Mouse (Mus musculus) cerebellum, postnatal 4 days (tissue): Measurements from ENCODE around the gene Prl5a1.

Experiments used
- DNase-seq, 2 experiments: peaks; one replicate each; pipeline ENCODE4 v3.0.0; 2022; ENCODE audit warnings: low spot score in 2 of 2, mixed read lengths in 1 of 2

The Prl5a1 gene

DNA sequence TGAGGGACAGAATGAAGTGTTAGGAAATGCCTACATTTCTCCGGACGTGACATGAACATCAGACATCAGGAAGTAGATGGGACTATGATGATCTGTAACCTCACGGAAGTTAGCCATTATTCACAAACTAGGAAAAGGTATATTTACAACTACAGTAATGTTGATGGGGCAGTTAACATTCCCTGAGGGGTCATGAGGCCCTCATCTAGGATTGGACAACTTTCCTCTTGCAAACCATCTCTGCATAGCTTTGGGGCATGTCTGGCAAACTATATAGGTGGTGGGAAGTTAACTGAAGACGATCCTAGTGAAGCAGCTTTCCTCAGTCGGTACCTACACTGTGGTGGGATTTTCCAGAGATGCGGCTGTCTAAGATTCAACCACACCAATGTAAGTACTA, at the start of gene Prl5a1:
Gene Prl5a1 (plus strand): TSS at position 301 of the 400 bp plus-strand sequence.
- DNase-seq, result no peak

DNA sequence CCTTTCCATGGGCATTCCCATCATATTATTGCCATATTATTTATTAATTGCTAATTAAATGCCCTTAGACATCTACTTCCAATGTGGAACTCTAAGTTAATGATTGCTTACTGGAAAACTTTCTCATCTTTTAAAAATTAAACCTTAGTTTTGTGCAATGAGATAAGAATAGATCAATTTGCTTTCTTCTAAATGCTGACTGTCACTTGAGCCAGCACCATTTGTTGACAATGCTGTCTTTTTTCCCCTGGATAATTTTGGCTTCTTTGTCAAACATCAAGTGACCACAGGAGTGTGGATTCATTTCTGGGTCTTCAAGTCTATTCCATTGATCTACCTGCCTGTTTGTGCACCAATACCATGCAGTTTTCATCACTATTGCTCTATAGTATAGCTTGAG, 46.1 kb upstream of the Prl5a1 start:
- DNase-seq, result no peak

DNA sequence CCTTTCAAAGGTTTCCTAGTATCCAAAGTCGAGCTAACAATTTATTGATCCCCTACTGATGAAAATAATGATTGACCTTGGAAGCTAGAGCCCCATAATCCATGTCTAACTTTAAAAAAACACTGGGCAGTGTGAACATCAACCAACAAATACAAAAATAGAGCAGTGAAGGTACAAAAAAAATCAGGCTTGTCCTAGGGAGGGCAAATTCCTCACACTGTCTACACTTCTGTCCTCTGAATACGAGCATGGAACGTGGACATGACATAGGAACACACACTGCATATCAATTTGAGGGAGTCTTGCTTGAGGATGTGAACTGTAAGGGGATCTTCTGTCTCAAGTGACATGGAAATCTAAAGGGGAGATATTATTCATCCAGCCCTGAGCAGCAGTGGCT, 33.7 kb upstream of the Prl5a1 start:
- no peak for DNase-seq

DNA sequence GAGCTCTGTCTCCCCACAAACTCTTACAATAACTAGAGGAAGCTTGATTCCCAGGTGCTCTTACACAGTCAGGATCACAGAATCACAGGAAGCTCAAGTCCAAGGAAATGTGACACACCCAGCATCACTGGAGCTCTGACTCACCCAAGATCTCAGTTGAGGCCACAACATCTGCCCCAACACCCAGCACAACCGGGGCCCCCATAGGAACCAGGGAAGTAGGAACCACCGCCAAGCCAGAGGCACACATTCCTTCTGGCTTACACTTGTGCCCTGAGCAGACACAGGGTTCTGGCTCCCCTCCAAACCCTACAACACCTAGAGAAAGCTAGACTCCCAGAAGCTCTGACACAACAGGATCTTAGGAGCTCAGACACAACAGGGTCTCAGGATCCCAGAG, 9.5 kb upstream of the Prl5a1 start:
- DNase-seq, result no peak

DNA sequence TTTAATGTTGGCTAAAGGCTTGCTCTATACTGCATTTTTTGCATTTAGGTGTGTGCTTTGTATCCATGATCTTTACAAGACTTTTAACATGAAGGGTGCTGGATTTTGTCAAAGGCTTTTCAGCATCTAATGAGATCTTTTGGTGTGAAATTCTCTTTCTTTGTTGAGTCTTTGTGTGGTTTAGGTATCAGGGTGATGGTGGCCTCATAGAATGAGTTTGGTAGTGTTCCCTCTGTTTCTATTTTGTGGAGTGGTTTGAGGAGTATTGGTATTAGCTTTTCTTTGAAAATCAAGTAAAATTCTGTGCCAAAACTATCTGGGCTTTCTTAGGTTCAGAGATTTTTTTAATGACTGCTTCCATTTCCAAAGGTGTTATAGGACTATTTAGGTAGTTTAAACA, 6.5 kb upstream of the Prl5a1 start:
- DNase-seq, result no peak
